Mouse (Mus musculus): ENCODE data around the gene Wnt5a.

DNA sequence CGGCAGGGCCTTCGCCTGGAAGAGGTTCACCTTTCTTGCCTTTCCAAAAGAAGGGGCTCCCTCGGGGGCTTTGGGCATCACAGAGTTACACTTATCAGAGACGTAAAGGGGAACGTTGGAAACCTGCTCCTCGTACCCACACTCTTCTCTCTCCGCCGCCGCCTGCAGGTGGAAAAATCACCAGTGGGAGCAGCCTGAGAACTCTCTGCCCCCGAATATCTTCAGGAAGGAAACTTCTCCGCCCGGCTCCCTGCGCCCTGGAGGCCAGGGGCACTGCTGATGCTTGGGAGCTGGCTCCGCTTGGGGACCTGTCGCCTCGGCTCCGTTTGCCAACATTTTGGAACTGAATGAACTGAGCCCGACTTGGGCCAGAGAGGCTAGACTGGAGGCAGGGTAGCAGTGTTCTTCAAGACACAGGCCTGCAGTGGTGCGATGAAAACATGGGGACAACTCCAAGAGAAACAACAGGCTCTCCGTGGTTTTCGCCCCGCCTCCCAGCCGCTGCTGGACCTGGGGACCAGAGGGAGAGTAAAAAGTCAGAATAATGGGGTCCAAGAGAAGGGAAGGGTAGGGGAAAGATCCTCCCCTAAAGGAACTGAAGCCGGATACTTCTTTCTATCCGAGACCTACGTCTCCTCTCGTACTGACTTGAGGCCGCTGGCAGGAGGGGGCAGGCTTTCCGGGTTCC, 5.9 kb downstream of the Wnt5a start:
- no peak for TF ChIP-seq GATA1 (IDR thresholded peaks at IDR 0.05; ENCODE audit: low read length)
- no peak for TF ChIP-seq TAL1 (IDR thresholded peaks at IDR 0.05; ENCODE audit: low read length)

Data from erythroblast, embryonic 14.5 days (primary cell).